Mouse (Mus musculus) embryonic facial prominence, embryonic 14.5 days (tissue): Measurements from ENCODE around the gene Fam71f1. TPM values are rescaled to one million over a fixed set of nuclear protein-coding genes. Genes with fewer than 3 reads are reported as not detected.

ENCODE experiments used
- ATAC-seq: fragments of 200-750 bp; cut with Nextera tagmentation; 2 replicates; pipeline ENCODE4 v1.8.0; 2017; ENCODE audit warnings: low read depth, moderate number of reproducible peaks, moderate TSS enrichment
- DNase-seq: peaks from one replicate; pipeline ENCODE4 v3.0.0-alpha.2; 2015; ENCODE audit warnings: low spot score
- H3K27ac ChIP-seq: fragments of 300-500 bp; sonication (generic); replicated peaks from 2 replicates; pipeline ENCODE4 v1.5.1; 2014; ENCODE audit warnings: low read depth, mild to moderate bottlenecking, low read length, moderate library complexity
- H3K27me3 ChIP-seq: fragments of 300-500 bp; sonication (generic); replicated peaks from 2 replicates; pipeline ENCODE4 v1.6.1; 2014; ENCODE audit warnings: low read length; ENCODE audit not compliant: control insufficient read depth, insufficient read depth
- H3K36me3 ChIP-seq: fragments of 300-500 bp; sonication (generic); 2 replicates; pipeline ENCODE4 v1.6.1; 2014; ENCODE audit warnings: low read length, mixed read lengths; ENCODE audit not compliant: control insufficient read depth, insufficient read depth
- H3K4me1 ChIP-seq: fragments of 300-500 bp; sonication (generic); 2 replicates; pipeline ENCODE4 v1.6.1; 2014; ENCODE audit warnings: antibody characterized with exemption, low read length; ENCODE audit not compliant: control insufficient read depth, insufficient read depth
- H3K4me2 ChIP-seq: fragments of 300-500 bp; sonication (generic); 2 replicates; pipeline ENCODE4 v1.6.1; 2014; ENCODE audit warnings: low read depth, mild to moderate bottlenecking, low read length, moderate library complexity, mixed read lengths
- H3K4me3 ChIP-seq: fragments of 300-500 bp; sonication (generic); 2 replicates; pipeline ENCODE4 v1.5.1; 2014; ENCODE audit warnings: low read depth, mild to moderate bottlenecking, low read length
- H3K9ac ChIP-seq: fragments of 300-500 bp; sonication (generic); 2 replicates; pipeline ENCODE4 v1.6.1; 2014; ENCODE audit warnings: low read depth, mild to moderate bottlenecking, low read length, moderate library complexity, mixed read lengths
- H3K9me3 ChIP-seq: fragments of 300-500 bp; sonication (generic); 2 replicates; pipeline ENCODE4 v1.6.1; 2016; ENCODE audit warnings: low read length; ENCODE audit not compliant: control insufficient read depth
- WGBS: fragments of 180-500 bp; shearing (Covaris S2); extraction: QIAGEN DNeasy Blood & Tissue Kit; methylation state at CpG from one replicate; pipeline ENCODE4 v1.1.7; 2014; 5-methylcytosine and 5-hydroxymethylcytosine counted together
- polyA plus RNA-seq: library from polyadenylated mRNA; unstranded; fragments of >200 nt; fragmentation: Nextera tagmentation; extraction: Ambion mirVana; gene quantifications from 2 replicates; pipeline ENCODE4 v1.2.1, GENCODE M21; 2014

The Fam71f1 gene
- polyA plus RNA-seq, 1 experiment from 2014 or later = 0.17 TPM

DNA sequence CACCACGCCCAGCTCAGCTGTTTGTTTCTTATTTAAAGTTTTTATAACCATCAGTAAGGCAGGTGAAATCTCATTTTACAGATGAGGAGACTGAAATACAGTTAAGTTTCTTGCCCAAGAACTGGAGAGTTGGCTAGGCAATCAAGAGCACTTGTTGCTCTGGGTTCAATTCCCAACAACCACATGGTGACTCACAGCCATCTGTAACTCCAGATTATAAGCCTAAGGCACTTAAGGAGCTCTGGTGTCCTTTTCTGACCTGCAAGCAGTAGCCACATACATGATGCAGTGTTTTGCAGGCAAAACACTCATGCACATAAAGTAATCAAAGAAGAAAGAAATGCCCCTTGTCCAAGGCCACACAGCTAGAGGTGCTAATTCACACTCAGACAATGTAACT lies 46.3 kb downstream of the Fam71f1 start:
- ATAC-seq (no peak), DNase-seq (no peak)
- H3K9ac ChIP-seq = no peak overlapping the region
- H3K27me3 ChIP-seq = no peaks in the 10 kb centered on the region
- H3K4me1 ChIP-seq = peaks cover 4% of the 10 kb centered on the region; the same call in 1 of the 2 replicates
- WGBS = 93% methylated on average over 1 of the region's 1 CpGs
- H3K9me3 ChIP-seq = no peaks in the 10 kb centered on the region
- H3K36me3 ChIP-seq = peaks cover 71% of the 10 kb centered on the region
- H3K4me2 ChIP-seq = no peak overlapping the region
- H3K27ac ChIP-seq = no peak overlapping the region
- no peak overlapping the region for H3K4me3 ChIP-seq

DNA sequence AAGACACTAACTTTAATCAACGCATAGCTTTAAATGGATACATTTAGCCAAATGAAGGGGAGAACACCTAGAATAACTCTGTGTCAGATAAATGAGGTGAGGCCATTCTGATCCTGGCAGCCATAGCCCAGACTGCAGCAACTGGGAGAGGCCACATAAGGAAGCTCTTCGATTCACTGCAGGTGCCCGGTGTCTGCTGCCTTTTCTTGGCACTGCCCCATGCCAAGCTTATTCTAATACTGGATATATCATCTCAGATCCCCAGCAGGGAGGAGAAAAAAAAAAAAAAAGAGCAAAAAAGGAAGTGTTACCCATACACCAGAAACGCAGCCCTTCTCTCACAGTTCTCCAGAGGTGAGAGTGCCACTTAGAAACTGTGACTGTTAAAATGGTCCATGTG lies 58.4 kb downstream of the Fam71f1 start:
- 88% methylated on average over 4 of the region's 4 CpGs for WGBS

DNA sequence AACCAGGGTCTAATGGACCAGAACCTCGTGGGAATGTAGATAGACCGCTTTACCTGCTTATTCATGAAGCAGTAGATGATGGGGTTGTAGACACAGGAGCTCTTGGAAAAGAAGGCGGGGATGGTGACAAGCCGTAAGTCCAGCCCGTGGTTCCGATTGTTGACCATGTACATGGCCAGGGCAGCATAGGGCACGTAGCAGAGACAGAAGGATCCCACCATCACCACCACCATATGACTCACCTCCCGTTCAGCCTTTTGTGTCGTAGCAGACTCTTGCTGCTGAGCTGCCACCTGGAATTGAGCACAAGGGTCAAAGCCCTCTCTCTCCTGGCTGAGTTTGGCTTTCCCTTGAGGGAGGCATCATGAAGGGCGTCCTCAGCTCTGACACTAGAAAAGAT lies 59.7 kb downstream of the Fam71f1 start:
- no peak for DNase-seq
- no peaks in the 10 kb centered on the region for H3K9me3 ChIP-seq
- H3K4me2 ChIP-seq = no peak overlapping the region
- H3K27ac ChIP-seq = no peak overlapping the region
- H3K36me3 ChIP-seq = peaks cover 54% of the 10 kb centered on the region
- H3K4me3 ChIP-seq = no peak overlapping the region
- no peak for ATAC-seq
- no peaks in the 10 kb centered on the region for H3K27me3 ChIP-seq
- no peak overlapping the region for H3K9ac ChIP-seq
- H3K4me1 ChIP-seq = no peaks in the 10 kb centered on the region
- 96% methylated on average over 10 of the region's 10 CpGs for WGBS

More for the DNA sequence above, 58.4 kb downstream of the Fam71f1 start:
- H3K9ac ChIP-seq = no peak overlapping the region
- H3K4me2 ChIP-seq = no peak overlapping the region
- peaks cover 67% of the 10 kb centered on the region for H3K36me3 ChIP-seq
- no peaks in the 10 kb centered on the region for H3K27me3 ChIP-seq
- ATAC-seq (no peak), DNase-seq (no peak)
- no peak overlapping the region for H3K4me3 ChIP-seq
- H3K9me3 ChIP-seq = no peaks in the 10 kb centered on the region
- H3K4me1 ChIP-seq = no peaks in the 10 kb centered on the region
- no peak overlapping the region for H3K27ac ChIP-seq

DNA sequence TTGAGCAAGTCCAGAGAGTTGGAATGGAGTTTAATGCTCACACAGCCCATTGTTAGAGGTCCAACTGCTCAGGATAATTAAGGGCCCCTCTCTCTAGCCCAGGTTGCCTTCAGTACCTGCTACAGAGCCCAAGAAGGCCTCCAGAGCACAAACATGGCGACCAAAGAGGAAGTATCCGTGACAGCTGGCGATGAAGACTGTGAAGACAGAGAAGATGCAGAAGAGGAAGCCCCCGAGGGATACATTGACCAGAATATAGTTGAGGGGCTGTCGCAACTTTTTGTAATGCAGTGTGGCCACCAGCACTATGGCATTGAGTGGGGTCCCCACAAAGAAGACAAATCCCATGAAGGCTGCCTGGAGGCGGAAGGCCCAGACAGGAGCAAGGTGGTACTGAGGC lies 61.0 kb downstream of the Fam71f1 start:
- Histone ChIP-seq H3K27me3 (no peaks in the 10 kb centered on the region), H3K4me1 (no peaks in the 10 kb centered on the region), H3K9me3 (no peaks in the 10 kb centered on the region), H3K9ac (no peak overlapping the region), H3K4me2 (no peak overlapping the region), H3K36me3 (peaks cover 41% of the 10 kb centered on the region), H3K27ac (no peak overlapping the region), H3K4me3 (no peak overlapping the region)
- ATAC-seq (no peak), DNase-seq (no peak)
- WGBS = 89% methylated on average over 6 of the region's 6 CpGs

DNA sequence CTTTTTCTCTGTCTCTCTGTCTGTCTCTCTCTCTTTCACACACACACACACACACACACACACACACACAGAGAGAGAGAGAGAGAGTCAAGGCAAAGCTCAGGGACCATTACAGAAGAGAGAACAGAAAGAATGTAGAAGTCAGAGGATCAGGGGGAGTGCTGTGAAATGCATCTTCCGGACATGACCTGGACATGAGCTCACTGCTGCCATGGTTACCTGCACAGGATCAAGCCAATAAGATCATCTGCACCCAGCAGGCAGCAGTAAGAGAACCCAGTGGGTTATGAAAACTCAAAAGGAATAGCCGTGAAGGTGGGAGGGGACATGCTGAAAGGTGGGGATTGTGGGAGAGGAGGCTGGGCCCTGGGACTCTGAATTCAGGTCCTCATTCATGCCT lies 63.5 kb downstream of the Fam71f1 start:
- H3K4me1 ChIP-seq = peaks cover 2% of the 10 kb centered on the region
- WGBS = 59% methylated on average over 2 of the region's 2 CpGs
- H3K4me3 ChIP-seq = no peak overlapping the region
- no peak overlapping the region for H3K27ac ChIP-seq
- H3K9ac ChIP-seq = no peak overlapping the region
- H3K9me3 ChIP-seq = no peaks in the 10 kb centered on the region
- H3K4me2 ChIP-seq = no peak overlapping the region
- DNase-seq (no peak), ATAC-seq (no peak)
- no peaks in the 10 kb centered on the region for H3K27me3 ChIP-seq
- H3K36me3 ChIP-seq = peaks cover 18% of the 10 kb centered on the region

Other genes with a start within 250 kb of the Fam71f1 start
- gene Rbm28, start 154.1 kb upstream of the Fam71f1 start, polyA plus RNA-seq = 35.9 and 39.5 TPM in 2 replicates
- 0.82 and 1.4 TPM in 2 replicates for gene Prrt4, start 139.6 kb upstream of the Fam71f1 start, polyA plus RNA-seq
- 47.1 and 50.7 TPM in 2 replicates for gene Impdh1, start 102.8 kb upstream of the Fam71f1 start, polyA plus RNA-seq
- gene Hilpda, start 46.7 kb upstream of the Fam71f1 start, polyA plus RNA-seq = 44.1 and 46.5 TPM in 2 replicates
- gene Fam71f2, start 39.5 kb upstream of the Fam71f1 start, polyA plus RNA-seq = 0.61 and 0.81 TPM in 2 replicates
- 575 and 595 TPM in 2 replicates for gene Calu, start 28.9 kb downstream of the Fam71f1 start, polyA plus RNA-seq
- 0.96 and 1.3 TPM in 2 replicates for gene Opn1sw, start 69.3 kb downstream of the Fam71f1 start, polyA plus RNA-seq
- 19.5 and 21.3 TPM in 2 replicates for gene Ccdc136, start 77.2 kb downstream of the Fam71f1 start, polyA plus RNA-seq
- gene Flnc, start 114.1 kb downstream of the Fam71f1 start, polyA plus RNA-seq = 39.2 and 39.7 TPM in 2 replicates
- gene Atp6v1f, start 148.6 kb downstream of the Fam71f1 start, polyA plus RNA-seq = 213 and 215 TPM in 2 replicates
- not detected in 2 replicates for gene Atp6v1fnb, start 152.3 kb downstream of the Fam71f1 start, polyA plus RNA-seq
- gene Kcp, start 188.8 kb downstream of the Fam71f1 start, polyA plus RNA-seq = 18.5 and 23.7 TPM in 2 replicates
- gene Irf5, start 207.5 kb downstream of the Fam71f1 start, polyA plus RNA-seq = 5.2 and 5.9 TPM in 2 replicates